Mouse (Mus musculus) myocyte (in vitro differentiated cells): ENCODE data around the gene Arhgap31. TPM values are rescaled to one million over a fixed set of nuclear protein-coding genes. Genes with fewer than 3 reads are reported as not detected.
"Not testable (repeated sequence)": the region's sequence is repeated elsewhere in the genome, so short reads cannot be mapped to it uniquely, and the experiment has no call there.

Experiments used
- H3K27me3 ChIP-seq: one replicate; pipeline ENCODE4 v1.6.1; 2011; ENCODE audit not compliant: control insufficient read depth, insufficient read depth, insufficient read length
- H3K36me3 ChIP-seq: one replicate; pipeline ENCODE4 v1.6.1; 2011; ENCODE audit not compliant: control insufficient read depth, insufficient read depth
- H3K4me2 ChIP-seq: one replicate; pipeline ENCODE4 v1.6.1; 2011; ENCODE audit warnings: low read depth, control low read depth
- H3K4me3 ChIP-seq: one replicate; pipeline ENCODE4 v1.5.1; 2011; ENCODE audit warnings: mild to moderate bottlenecking, control low read depth, moderate library complexity
- H3K79me2 ChIP-seq: one replicate; pipeline ENCODE4 v1.6.1; 2011; ENCODE audit not compliant: control insufficient read depth, insufficient read depth
- H3ac ChIP-seq: one replicate; pipeline ENCODE4 v1.6.1; 2011; ENCODE audit not compliant: control insufficient read depth, insufficient read length
- CEBPB ChIP-seq: IDR thresholded peaks from 2 replicates; pipeline ENCODE4 v1.6.1; 2011; ENCODE audit warnings: mild to moderate bottlenecking, moderate library complexity; ENCODE audit not compliant: poor library complexity, insufficient read depth, severe bottlenecking
- E2F4 ChIP-seq: IDR thresholded peaks from one replicate; pipeline ENCODE4 v1.6.1; 2011; ENCODE audit warnings: mild to moderate bottlenecking, control low read depth, moderate library complexity; ENCODE audit not compliant: insufficient read depth
- MAX ChIP-seq: IDR thresholded peaks from one replicate; pipeline ENCODE4 v1.6.1; 2011; ENCODE audit warnings: low read depth, mild to moderate bottlenecking, control low read depth
- MYOD1 ChIP-seq, 3 experiments: IDR thresholded peaks; one replicate each; pipeline ENCODE4 v1.6.1; 2011; ENCODE audit warnings: control low read depth in 2 of 3, low read depth in 2 of 3, mild to moderate bottlenecking in 2 of 3, moderate library complexity in 1 of 3; ENCODE audit not compliant: insufficient read length in 2 of 3, control insufficient read depth in 1 of 3
- MYOG ChIP-seq, 3 experiments: IDR thresholded peaks; one replicate each; pipeline ENCODE4 v1.6.1; 2011; ENCODE audit warnings: control low read depth in 2 of 3, low read depth in 2 of 3, mild to moderate bottlenecking in 2 of 3; ENCODE audit not compliant: insufficient read length in 2 of 3, control insufficient read depth in 1 of 3, insufficient read depth in 1 of 3
- POLR2A ChIP-seq: IDR thresholded peaks from one replicate; pipeline ENCODE4 v1.6.1; 2011; ENCODE audit warnings: low read depth, mild to moderate bottlenecking, control low read depth, moderate library complexity; ENCODE audit not compliant: insufficient read length
- POLR2AphosphoS2 ChIP-seq: IDR thresholded peaks from one replicate; pipeline ENCODE4 v1.6.1; 2011; ENCODE audit warnings: low read depth, control low read depth; ENCODE audit not compliant: insufficient read length
- REST ChIP-seq: IDR thresholded peaks from one replicate; pipeline ENCODE4 v1.6.1; 2011; ENCODE audit warnings: mild to moderate bottlenecking, control low read depth, moderate library complexity; ENCODE audit not compliant: insufficient read depth, insufficient read length
- SRF ChIP-seq: IDR thresholded peaks from one replicate; pipeline ENCODE4 v1.6.1; 2011; ENCODE audit warnings: low read depth; ENCODE audit not compliant: control insufficient read depth, insufficient read length
- TCF12 ChIP-seq: IDR thresholded peaks from one replicate; pipeline ENCODE4 v1.6.1; 2011; ENCODE audit warnings: mild to moderate bottlenecking, control low read depth; ENCODE audit not compliant: poor library complexity, insufficient read depth, severe bottlenecking
- TCF3 ChIP-seq: IDR thresholded peaks from one replicate; pipeline ENCODE4 v1.6.1; 2011; ENCODE audit warnings: low read depth, control low read depth; ENCODE audit not compliant: insufficient read length
- USF1 ChIP-seq: IDR thresholded peaks from one replicate; pipeline ENCODE4 v1.6.1; 2011; ENCODE audit warnings: low read depth, mild to moderate bottlenecking, control low read depth, moderate library complexity
- polyA plus RNA-seq: library from polyadenylated mRNA; unstranded; fragments of >200 nt; fragmentation: generic; extraction: Trizol; gene quantifications from one replicate; pipeline ENCODE4 v1.2.1, GENCODE M21; 2012; ENCODE audit warnings: missing spikeins

The Arhgap31 gene
- polyA plus RNA-seq, 1 experiment = 5.8 TPM

DNA sequence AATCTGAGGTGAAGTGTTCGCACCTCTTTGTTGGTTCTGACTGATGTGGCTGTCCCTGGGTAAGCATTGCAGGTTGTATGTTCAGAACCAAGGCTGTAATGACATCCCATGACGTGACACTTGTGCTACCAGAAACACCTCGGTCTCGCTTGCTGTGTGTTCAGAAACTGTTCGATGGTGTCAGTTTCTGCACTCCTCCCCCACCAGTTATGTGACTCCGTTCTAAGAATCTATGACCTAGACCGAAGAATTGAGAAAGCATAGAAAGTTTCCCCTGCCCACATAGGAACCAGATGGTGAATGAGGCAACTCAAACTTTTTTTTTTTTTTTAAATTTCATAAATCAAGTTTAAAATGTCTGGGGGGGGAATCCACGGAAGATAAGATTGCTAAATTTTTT is 34.2 kb downstream of the Arhgap31 start:
- no peak overlapping the region for H3K4me2 ChIP-seq
- TF ChIP-seq SRF (no peak), TCF12 (no peak), REST (no peak), CEBPB (no peak), MYOG (IDR thresholded peaks at IDR 0.05; ENCODE audit: control insufficient read depth in 1 of 3, insufficient read depth in 1 of 3, insufficient read length in 2 of 3, low read depth in 2 of 3) (no peak), E2F4 (no peak), POLR2A (no peak)
- peaks cover 41% of the 10 kb centered on the region for H3K79me2 ChIP-seq
- H3K4me3 ChIP-seq = no peak overlapping the region
- no peaks in the 10 kb centered on the region for H3K36me3 ChIP-seq
- no peaks in the 10 kb centered on the region for H3K27me3 ChIP-seq
- no peak overlapping the region for H3ac ChIP-seq

DNA sequence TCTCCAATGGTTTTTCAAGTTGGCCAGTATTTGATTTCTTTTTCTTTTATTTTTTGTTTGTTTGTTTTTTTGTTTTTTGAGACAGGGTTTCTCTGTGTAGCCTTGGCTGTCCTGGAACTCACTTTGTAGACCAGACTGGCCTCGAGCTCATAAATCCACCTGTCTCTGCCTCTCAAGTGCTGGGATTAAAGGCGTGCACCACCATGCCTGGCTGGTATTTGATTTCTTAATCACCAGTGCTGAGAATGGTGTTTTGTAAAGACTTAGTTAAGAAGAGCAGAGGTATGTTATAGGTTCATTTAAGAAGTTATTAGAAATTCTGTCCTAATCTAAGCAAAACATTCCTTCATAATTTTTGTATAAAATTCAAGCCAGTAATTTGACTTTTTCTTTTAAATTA is 35.1 kb downstream of the Arhgap31 start:
- not testable (repeated sequence) for H3K4me2 ChIP-seq, H3K27me3 ChIP-seq, H3K4me3 ChIP-seq, H3ac ChIP-seq, H3K36me3 ChIP-seq
- peaks cover 44% of the 10 kb centered on the region for H3K79me2 ChIP-seq
- peak in 2 of 3 experiments; percentile 49 to 55 for TF ChIP-seq MYOD1 (IDR thresholded peaks at IDR 0.05; ENCODE audit: control insufficient read depth in 1 of 3, insufficient read length in 2 of 3, low read depth in 2 of 3)

- Histone ChIP-seq H3K4me2 (no peak overlapping the region), H3ac (no peak overlapping the region), H3K4me3 (no peak overlapping the region), H3K79me2 (peaks cover 44% of the 10 kb centered on the region), H3K27me3 (no peaks in the 10 kb centered on the region), H3K36me3 (no peaks in the 10 kb centered on the region)
- TF ChIP-seq CEBPB (no peak), TCF12 (no peak), MYOD1 (IDR thresholded peaks at IDR 0.05; ENCODE audit: control insufficient read depth in 1 of 3, insufficient read length in 2 of 3, low read depth in 2 of 3) (no peak), MAX (no peak), TCF3 (no peak), SRF (no peak), USF1 (no peak), E2F4 (no peak), POLR2AphosphoS2 (no peak), POLR2A (no peak), REST (no peak), MYOG (IDR thresholded peaks at IDR 0.05; ENCODE audit: control insufficient read depth in 1 of 3, insufficient read depth in 1 of 3, insufficient read length in 2 of 3, low read depth in 2 of 3) (no peak)
Measured at GRCm38 (mm10) chr16:38677171-38677570, 35.9 kb downstream of the Arhgap31 start.

- H3ac ChIP-seq = no peak overlapping the region
- H3K4me3 ChIP-seq = no peak overlapping the region
- no peaks in the 10 kb centered on the region for H3K27me3 ChIP-seq
- H3K79me2 ChIP-seq = peaks cover 41% of the 10 kb centered on the region
- H3K4me2 ChIP-seq = no peak overlapping the region
- H3K36me3 ChIP-seq = no peaks in the 10 kb centered on the region
- TF ChIP-seq TCF3 = no peak
- no peak for TF ChIP-seq E2F4
- no peak for TF ChIP-seq TCF12
- TF ChIP-seq MYOG (IDR thresholded peaks at IDR 0.05; ENCODE audit: control insufficient read depth in 1 of 3, insufficient read depth in 1 of 3, insufficient read length in 2 of 3, low read depth in 2 of 3) = no peak
- TF ChIP-seq POLR2A = no peak
- TF ChIP-seq USF1 = no peak
- TF ChIP-seq POLR2AphosphoS2 = no peak
- TF ChIP-seq MYOD1 (IDR thresholded peaks at IDR 0.05; ENCODE audit: control insufficient read depth in 1 of 3, insufficient read length in 2 of 3, low read depth in 2 of 3) = no peak
- TF ChIP-seq SRF = no peak
- TF ChIP-seq CEBPB = no peak
Measured at GRCm38 (mm10) chr16:38676647-38677046, 36.4 kb downstream of the Arhgap31 start.

GRCm38 (mm10) chr16:38675600-38676335 is 37.3 kb downstream of the Arhgap31 start:
- no peaks in the 10 kb centered on the region for H3K27me3 ChIP-seq

More at GRCm38 (mm10) chr16:38675600-38676335, 37.3 kb downstream of the Arhgap31 start:
- no peak overlapping the region for H3ac ChIP-seq
- peaks cover 41% of the 10 kb centered on the region for H3K79me2 ChIP-seq
- H3K36me3 ChIP-seq = no peaks in the 10 kb centered on the region
- TF ChIP-seq TCF3 = no peak
- TF ChIP-seq POLR2AphosphoS2 = no peak
- TF ChIP-seq TCF12 = no peak
- no peak for TF ChIP-seq REST
- no peak for TF ChIP-seq MAX
- no peak for TF ChIP-seq SRF
- no peak for TF ChIP-seq USF1
- TF ChIP-seq E2F4 = no peak
- H3K4me2 ChIP-seq = no peak overlapping the region
- no peak overlapping the region for H3K4me3 ChIP-seq
